Mouse (Mus musculus) embryonic facial prominence, embryonic 13.5 days (tissue): Measurements from ENCODE around the gene Spef1. TPM values are rescaled to one million over a fixed set of nuclear protein-coding genes. Genes with fewer than 3 reads are reported as not detected.
"Not testable (repeated sequence)": the region's sequence is repeated elsewhere in the genome, so short reads cannot be mapped to it uniquely, and the experiment has no call there.

Experiments used
- ATAC-seq: fragments of 200-750 bp; cut with Nextera tagmentation; 2 replicates; pipeline ENCODE4 v1.8.0; 2017; ENCODE audit warnings: low read depth; ENCODE audit not compliant: insufficient number of reproducible peaks, insufficient read depth, low FRiP score, low TSS enrichment
- H3K27ac ChIP-seq: fragments of 300-500 bp; sonication (generic); 2 replicates; pipeline ENCODE4 v1.5.1; 2015; ENCODE audit warnings: moderate library complexity, mild to moderate bottlenecking, inconsistent platforms
- H3K27me3 ChIP-seq: fragments of 300-500 bp; sonication (generic); 2 replicates; pipeline ENCODE4 v1.6.1; 2015; ENCODE audit warnings: mild to moderate bottlenecking, inconsistent platforms
- H3K36me3 ChIP-seq: fragments of 300-500 bp; sonication (generic); 2 replicates; pipeline ENCODE4 v1.6.1; 2015; ENCODE audit warnings: mild to moderate bottlenecking, inconsistent platforms
- H3K4me1 ChIP-seq: fragments of 300-500 bp; sonication (generic); 2 replicates; pipeline ENCODE4 v1.6.1; 2015; ENCODE audit warnings: inconsistent platforms
- H3K4me2 ChIP-seq: fragments of 300-500 bp; sonication (generic); 2 replicates; pipeline ENCODE4 v1.6.1; 2015; ENCODE audit warnings: moderate library complexity, mild to moderate bottlenecking, inconsistent platforms
- H3K4me3 ChIP-seq: fragments of 300-500 bp; sonication (generic); 2 replicates; pipeline ENCODE4 v1.5.1; 2015; ENCODE audit warnings: mild to moderate bottlenecking, inconsistent platforms
- H3K9ac ChIP-seq: fragments of 300-500 bp; sonication (generic); 2 replicates; pipeline ENCODE4 v1.6.1; 2015; ENCODE audit warnings: mild to moderate bottlenecking, inconsistent platforms
- H3K9me3 ChIP-seq: fragments of 300-500 bp; sonication (generic); 2 replicates; pipeline ENCODE4 v1.6.1; 2016; ENCODE audit warnings: inconsistent platforms
- WGBS: fragments of 180-500 bp; shearing (Covaris S2); methylation state at CpG from one replicate; pipeline ENCODE4 v1.1.7; 2015; ENCODE audit warnings: mixed read lengths; 5-methylcytosine and 5-hydroxymethylcytosine counted together
- polyA plus RNA-seq: library from polyadenylated mRNA; unstranded; fragments of >200 nt; fragmentation: Nextera tagmentation; extraction: Ambion mirVana; gene quantifications from 2 replicates; pipeline ENCODE4 v1.2.1, GENCODE M21; 2015

The Spef1 gene
- 4.4 and 5.1 TPM in 2 replicates for polyA plus RNA-seq

DNA sequence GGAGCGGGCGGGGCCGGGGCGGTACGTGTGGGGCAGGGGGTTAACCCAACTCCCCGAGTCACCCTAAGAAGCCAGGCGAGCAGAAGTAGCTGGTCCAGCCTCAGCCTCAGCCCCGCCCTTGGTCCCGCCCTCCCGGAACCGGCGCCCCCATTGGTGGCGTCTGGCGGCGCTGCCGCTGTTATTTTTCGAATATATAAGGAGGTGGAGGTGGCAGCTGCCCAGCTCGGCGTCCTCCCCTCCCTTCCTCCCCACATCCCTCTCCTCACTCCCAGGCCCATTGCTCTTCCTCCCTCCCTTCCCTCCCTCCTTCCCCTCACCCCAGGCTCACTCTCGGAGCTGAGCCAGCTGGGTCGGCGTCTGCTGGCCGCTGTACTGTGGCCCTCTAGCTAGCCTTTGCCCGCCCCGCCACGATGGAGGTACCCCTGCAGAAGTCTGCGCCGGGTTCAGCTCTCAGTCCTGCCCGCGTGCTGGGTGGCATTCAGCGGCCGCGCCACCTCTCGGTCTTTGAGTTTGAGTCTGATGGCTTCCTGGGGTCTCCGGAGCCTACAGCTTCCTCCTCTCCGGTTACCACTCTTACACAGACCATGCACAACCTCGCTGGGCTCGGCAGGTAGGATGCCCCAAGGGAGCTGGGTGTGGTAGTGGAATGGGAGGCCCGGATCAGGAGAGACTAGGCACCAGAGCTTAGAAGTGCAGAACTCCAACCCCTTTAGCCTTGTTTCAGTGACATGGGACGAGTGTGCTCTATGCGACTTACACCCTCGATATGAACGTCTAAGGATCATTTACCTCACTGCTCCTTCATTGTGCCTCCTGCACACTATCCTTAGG lies at the start of gene Spef1, which contains the start of gene Cdc25b:
Gene Spef1, minus strand, starts transcription at position 512 of the 831 bp plus-strand sequence.
Gene Cdc25b, plus strand, starts transcription at position 179 of the 831 bp plus-strand sequence.
- peak within 1 kb of the TSS; percentile 55 for H3K27ac ChIP-seq
- WGBS: 1% methylated on average over 43 of the region's 43 CpGs
- no peaks in the 10 kb centered on the region for H3K9me3 ChIP-seq
- H3K9ac ChIP-seq: peak within 1 kb of the TSS; percentile 80
- peaks cover 45% of the 10 kb centered on the region for H3K4me1 ChIP-seq
- H3K4me3 ChIP-seq: peak within 1 kb of the TSS; percentile 61
- peaks cover 23% of the 10 kb centered on the region for H3K36me3 ChIP-seq
- no peaks in the 10 kb centered on the region for H3K27me3 ChIP-seq
- peak within 1 kb of the TSS; percentile 75 for H3K4me2 ChIP-seq
- peak; percentile 87 for ATAC-seq

DNA sequence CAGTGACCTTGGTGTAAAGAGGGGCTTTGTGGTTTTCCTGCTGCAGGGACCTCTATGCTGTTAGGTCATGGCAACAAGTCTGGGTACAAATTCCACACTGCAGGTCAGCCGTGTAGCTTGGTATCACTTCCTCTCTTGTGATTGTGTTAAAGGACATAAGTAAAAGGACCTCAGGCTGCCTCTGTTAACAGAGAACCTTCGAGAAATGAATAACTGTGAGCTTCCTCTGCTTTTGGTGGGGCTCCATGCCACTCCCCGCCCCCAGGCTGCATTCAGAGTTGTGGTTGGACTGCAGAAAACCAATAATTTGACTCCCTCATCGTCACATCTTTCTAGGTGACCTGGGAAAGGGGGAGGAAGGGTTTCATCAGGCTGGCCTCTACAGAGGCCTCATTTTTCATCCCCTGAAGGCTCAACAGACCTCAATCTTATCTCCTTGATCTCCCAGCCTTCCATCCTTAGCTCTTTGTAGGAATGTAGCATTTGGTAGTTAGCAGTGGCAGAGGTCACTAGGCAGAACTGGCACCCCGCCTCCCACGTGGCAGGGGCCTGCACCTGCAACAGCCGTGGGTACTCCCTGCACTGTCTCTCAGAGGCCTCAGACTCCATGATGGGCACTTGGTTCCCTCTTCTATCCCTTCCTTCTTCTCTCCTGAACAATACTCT lies 48.0 kb upstream of the Spef1 start:
- Histone ChIP-seq H3K4me2 (peak overlapping the region; percentile 92), H3K4me3 (peak overlapping the region; percentile 66), H3K27me3 (no peaks in the 10 kb centered on the region), H3K27ac (no peak overlapping the region), H3K9ac (peak overlapping the region; percentile 85), H3K4me1 (peaks cover 21% of the 10 kb centered on the region), H3K36me3 (peaks cover 22% of the 10 kb centered on the region), H3K9me3 (no peaks in the 10 kb centered on the region)
- no peak for ATAC-seq
- 70% methylated on average over 7 of the region's 7 CpGs for WGBS

DNA sequence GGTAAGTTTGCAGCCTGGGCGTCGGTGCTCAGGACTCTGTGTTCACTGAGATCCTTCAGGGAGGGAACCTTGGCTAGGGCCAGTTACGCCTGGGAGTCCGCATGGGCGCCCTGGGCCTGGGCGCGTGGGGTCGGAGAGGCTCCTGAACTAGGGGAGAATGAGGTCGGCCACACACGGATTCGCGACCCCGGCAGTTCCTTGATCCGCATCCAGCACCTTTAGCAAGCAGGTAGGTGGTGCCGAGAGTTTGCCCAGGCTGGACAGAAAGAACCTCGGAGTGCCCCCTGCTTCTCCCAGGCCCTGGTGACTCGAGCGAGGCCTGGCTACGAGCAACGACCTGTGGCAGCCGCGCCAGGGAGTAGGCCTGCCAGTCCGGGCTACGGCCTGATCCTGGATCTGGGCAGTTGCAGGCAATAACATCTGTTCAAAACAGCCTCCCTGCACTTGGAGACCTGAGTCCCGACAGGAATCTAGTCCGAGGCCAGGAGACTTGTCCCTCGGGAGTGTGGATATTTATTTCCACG lies 47.1 kb upstream of the Spef1 start:
- H3K27ac ChIP-seq: 0 out of 2 replicates have a peak overlapping the region, but pooled peaks have one; percentile 24
- WGBS: 9% methylated on average over 28 of the region's 28 CpGs
- peak overlapping the region; percentile 92 for H3K4me2 ChIP-seq
- ATAC-seq: no peak
- H3K9ac ChIP-seq: peak overlapping the region; percentile 85
- H3K27me3 ChIP-seq: no peaks in the 10 kb centered on the region
- peaks cover 14% of the 10 kb centered on the region; the same call in 1 of the 2 replicates for H3K36me3 ChIP-seq
- peaks cover 21% of the 10 kb centered on the region for H3K4me1 ChIP-seq
- H3K9me3 ChIP-seq: no peaks in the 10 kb centered on the region
- peak overlapping the region; percentile 66 for H3K4me3 ChIP-seq

DNA sequence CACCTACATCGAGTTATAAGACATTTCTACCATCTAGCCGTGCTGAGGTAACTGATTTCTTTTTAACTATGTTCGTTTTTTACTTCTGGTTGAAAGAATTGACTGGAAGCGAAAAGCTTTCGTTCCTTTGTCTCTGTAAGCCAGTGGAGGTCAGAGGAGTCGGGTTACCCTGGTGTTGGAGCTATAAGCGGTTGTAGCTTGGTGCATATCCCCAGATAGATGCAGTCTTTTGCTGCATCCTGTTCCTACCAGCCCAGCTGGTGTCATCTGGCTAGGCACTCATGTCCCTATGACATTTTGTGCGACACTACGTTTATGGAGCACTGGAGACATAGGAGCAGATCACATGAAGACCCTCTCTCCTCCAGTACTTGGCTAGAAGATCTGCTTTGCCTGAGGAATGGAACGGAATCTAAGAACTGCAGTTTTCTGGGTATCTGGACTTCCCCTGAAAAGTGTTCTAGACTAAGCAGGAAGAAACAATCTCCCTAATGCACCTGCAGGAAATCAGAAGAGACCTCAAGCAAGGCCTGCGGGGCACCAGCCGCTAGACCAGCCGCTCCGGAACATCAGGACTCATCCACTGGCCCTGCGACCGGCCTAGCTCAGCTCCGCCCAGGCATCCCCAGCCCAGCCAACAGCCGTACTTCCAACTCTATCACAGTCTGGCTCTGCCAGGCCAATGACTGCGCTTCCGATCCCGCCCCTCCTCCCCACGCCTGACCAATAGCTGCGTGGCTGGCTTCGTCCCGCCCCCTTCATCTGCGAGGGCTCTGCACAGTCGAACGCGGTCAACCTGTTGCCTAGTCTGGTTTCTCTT lies 46.4 kb upstream of the Spef1 start, which contains the start of gene Mavs:
Gene Mavs, plus strand, starts transcription at position 757 of the 820 bp plus-strand sequence.
- peak; percentile 100 for ATAC-seq
- Histone ChIP-seq H3K4me1 (peaks cover 21% of the 10 kb centered on the region), H3K9me3 (no peaks in the 10 kb centered on the region), H3K27ac (peak within 1 kb of the TSS; percentile 24; the same call in 1 of the 2 replicates), H3K4me3 (peak within 1 kb of the TSS; percentile 66), H3K4me2 (peak within 1 kb of the TSS; percentile 92), H3K27me3 (no peaks in the 10 kb centered on the region), H3K9ac (peak within 1 kb of the TSS; percentile 85), H3K36me3 (peaks cover 9% of the 10 kb centered on the region; the same call in 1 of the 2 replicates)
- 9% methylated on average over 29 of the region's 29 CpGs for WGBS

DNA sequence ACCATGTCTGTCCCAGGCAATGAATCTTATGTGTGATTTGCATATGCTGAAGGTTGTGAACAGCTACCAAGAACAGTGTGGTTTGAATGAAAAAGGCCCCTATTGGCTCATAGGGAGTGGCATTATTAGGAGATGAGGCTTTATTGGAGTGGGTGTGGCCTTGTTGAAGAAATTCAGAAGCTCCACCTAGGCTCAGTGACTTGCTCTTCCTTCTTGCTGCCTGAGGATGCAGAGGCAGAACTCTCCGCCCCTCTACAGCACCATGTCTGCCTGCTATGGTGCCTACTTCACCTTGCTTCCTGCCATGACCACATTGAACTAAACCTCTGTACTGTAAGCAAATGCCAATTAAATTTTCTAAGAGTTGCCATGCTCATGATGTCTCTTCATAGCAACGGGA lies 45.5 kb upstream of the Spef1 start:
- no peaks in the 10 kb centered on the region for H3K9me3 ChIP-seq
- no peak overlapping the region for H3K4me2 ChIP-seq
- 81% methylated on average over 2 of the region's 2 CpGs for WGBS
- ATAC-seq: no peak
- H3K4me3 ChIP-seq: no peak overlapping the region
- peaks cover 5% of the 10 kb centered on the region; the same call in 1 of the 2 replicates for H3K36me3 ChIP-seq
- no peak overlapping the region for H3K9ac ChIP-seq
- H3K27ac ChIP-seq: no peak overlapping the region
- peaks cover 21% of the 10 kb centered on the region for H3K4me1 ChIP-seq
- no peaks in the 10 kb centered on the region for H3K27me3 ChIP-seq

DNA sequence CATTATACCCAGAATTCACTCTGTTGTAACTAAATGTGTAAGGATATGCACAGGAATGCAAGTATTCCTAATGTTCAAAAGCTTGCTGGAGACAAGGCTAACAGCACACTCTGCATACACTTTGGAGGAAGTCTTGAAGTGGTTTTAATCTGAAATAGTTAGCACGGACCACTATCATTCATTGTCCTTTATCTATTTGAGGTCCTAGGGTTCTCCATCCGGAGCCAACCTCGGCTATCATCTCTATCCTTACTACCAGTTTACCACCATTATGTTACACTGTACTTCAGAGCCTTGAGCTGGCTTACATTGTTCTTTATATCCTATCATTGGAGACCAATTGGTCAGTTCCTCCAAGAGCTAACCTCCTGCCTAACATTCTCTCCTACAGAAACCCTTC lies 40.2 kb upstream of the Spef1 start:
- no peak overlapping the region for H3K4me3 ChIP-seq
- ATAC-seq: no peak
- H3K9me3 ChIP-seq: no peaks in the 10 kb centered on the region
- no peak overlapping the region for H3K9ac ChIP-seq
- no peaks in the 10 kb centered on the region for H3K27me3 ChIP-seq
- H3K4me2 ChIP-seq: no peak overlapping the region
- H3K27ac ChIP-seq: no peak overlapping the region
- H3K36me3 ChIP-seq: no peaks in the 10 kb centered on the region
- no peaks in the 10 kb centered on the region for H3K4me1 ChIP-seq
- 82% methylated on average over 3 of the region's 3 CpGs for WGBS

DNA sequence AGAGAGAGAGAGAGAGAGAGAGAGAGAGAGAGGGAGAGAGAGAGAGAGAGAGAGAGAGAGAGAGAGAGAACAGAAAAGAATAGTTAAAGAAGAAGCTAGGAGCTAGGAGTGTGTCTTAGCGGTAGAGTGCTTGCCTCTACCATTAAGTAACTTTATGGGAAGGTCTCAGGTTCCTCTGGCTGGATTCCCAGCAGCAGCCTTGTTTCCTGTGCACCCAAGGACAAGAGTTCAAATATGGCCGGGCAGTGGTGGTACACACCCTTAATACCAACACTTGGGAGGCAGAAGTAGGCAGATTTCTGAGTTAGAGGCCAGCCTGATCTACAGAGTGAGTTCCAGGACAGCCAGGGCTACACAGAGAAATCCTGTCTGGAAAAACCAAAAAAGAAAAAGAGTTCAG lies 39.6 kb upstream of the Spef1 start:
- not testable (repeated sequence) for H3K9ac ChIP-seq, H3K27me3 ChIP-seq, H3K27ac ChIP-seq, ATAC-seq, H3K4me3 ChIP-seq, H3K9me3 ChIP-seq, H3K4me2 ChIP-seq, H3K4me1 ChIP-seq, H3K36me3 ChIP-seq
- WGBS: 81% methylated on average over 2 of the region's 2 CpGs

DNA sequence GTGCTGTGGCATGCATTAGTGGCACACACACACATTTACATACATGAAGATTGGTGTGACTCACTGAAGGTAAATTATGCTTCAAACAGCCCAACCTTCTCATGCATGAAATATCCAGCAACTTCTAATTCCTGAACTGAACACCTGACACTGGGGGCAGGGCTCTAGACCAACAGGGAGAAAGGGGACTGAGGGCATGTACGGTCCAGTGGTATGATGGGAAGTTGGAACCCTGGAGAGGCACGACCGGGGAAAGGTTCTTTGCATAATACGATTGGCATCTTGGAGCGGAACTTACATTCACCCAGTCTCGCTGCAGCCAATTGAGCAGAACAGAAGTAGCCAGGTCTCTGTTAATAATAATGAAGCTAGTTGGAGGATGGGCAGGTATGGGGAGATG lies 38.1 kb upstream of the Spef1 start:
- WGBS: 86% methylated on average over 6 of the region's 6 CpGs
- H3K9me3 ChIP-seq: no peaks in the 10 kb centered on the region
- H3K9ac ChIP-seq: no peak overlapping the region

DNA sequence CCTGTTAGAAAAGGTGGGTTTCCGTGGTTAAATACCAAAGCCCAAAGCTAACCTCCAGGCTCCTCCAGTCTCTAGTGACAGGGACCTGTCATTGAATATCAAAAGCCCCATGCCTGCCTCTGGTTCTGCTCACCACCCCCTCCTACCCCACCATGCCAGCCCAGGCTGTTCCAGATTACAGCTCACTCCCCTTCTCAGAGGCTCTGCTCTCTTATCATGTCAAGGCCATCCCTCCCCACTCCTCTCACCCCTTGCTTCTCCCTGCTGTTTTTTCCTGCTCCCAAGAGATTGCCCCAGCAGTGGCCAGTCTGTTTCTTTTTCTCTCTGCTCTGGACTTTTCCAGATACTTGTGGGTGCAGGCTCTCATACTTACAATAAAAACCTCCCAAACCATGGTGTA lies 36.5 kb upstream of the Spef1 start:
- H3K9me3 ChIP-seq: no peaks in the 10 kb centered on the region
- no peaks in the 10 kb centered on the region for H3K4me1 ChIP-seq
- 67% methylated on average over 1 of the region's 1 CpGs for WGBS
- H3K36me3 ChIP-seq: no peaks in the 10 kb centered on the region
- H3K4me2 ChIP-seq: no peak overlapping the region
- H3K27ac ChIP-seq: no peak overlapping the region
- H3K4me3 ChIP-seq: no peak overlapping the region
- H3K9ac ChIP-seq: no peak overlapping the region
- ATAC-seq: no peak
- no peaks in the 10 kb centered on the region for H3K27me3 ChIP-seq

More for the DNA sequence above, 38.1 kb upstream of the Spef1 start:
- ATAC-seq: no peak
- no peaks in the 10 kb centered on the region for H3K27me3 ChIP-seq
- H3K27ac ChIP-seq: no peak overlapping the region
- no peak overlapping the region for H3K4me2 ChIP-seq
- no peaks in the 10 kb centered on the region for H3K4me1 ChIP-seq
- H3K36me3 ChIP-seq: no peaks in the 10 kb centered on the region
- H3K4me3 ChIP-seq: no peak overlapping the region

DNA sequence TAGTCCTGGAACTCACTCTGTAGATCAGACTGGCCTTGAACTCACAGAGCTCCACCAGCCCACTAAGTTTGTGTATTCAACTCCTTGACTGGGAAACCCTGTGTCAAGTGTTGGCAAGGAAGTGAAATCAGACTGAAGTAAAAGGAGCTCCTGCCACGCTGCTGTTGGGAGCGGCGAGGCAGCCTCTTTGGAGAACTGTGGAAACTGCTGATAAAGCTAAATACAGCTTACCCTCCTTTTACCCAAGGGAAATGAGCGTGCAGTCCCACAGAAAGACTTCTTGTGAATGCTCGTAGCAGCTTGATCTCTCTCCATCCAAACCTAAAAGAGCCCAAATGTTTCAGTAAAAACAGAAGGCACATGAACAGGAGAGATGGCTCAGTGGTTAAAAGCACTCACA lies 35.5 kb upstream of the Spef1 start:
- H3K4me1 ChIP-seq: no peaks in the 10 kb centered on the region
- no peaks in the 10 kb centered on the region for H3K27me3 ChIP-seq
- H3K36me3 ChIP-seq: no peaks in the 10 kb centered on the region
- H3K4me3 ChIP-seq: no peak overlapping the region
- no peak overlapping the region for H3K4me2 ChIP-seq
- H3K9ac ChIP-seq: no peak overlapping the region
- WGBS: 50% methylated on average over 5 of the region's 5 CpGs
- no peak for ATAC-seq
- H3K27ac ChIP-seq: no peak overlapping the region
- H3K9me3 ChIP-seq: no peaks in the 10 kb centered on the region
